Comparison of ENCODE assay signal across 9 mouse cellular contexts in the genomic region with DNA sequence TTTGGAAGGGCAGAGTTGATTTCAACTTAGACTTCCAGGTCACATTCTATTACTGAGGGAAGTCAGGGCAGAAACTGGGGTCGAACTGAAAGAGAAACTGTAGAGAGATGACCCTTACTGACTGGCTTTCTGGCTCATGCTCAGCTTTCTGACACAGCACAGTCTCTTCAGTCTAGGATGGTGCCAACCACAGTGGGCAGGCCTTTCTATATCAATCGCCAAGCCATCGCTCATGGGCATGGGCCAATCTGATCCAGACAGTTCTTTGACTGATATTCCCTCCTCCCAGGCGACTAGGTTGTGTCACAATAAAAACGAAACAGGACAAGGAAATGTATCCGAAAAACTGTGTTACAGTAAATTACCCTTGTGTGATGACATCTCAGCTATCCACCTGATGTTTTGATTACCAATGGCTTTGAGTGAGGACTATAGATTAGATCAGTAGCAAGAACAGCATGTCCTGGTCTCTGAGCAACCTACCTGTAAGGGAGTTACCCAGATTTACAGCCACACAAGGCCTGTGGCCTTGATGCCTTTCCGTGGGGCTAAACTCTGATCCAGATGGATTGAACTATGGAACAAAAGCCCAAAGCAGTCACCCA.
DNase-seq lines count a peak whose midpoint lies in the region; ATAC-seq and TF ChIP-seq lines count a peak whose summit lies in the region.
"Had no signal": no experiment of that assay in that cellular context is flagged by ENCODE, and none has a peak within 500 bp of the region (broad histone marks: within the 10 kb centered on the region; RNA-seq: fewer than 3 reads in every experiment).

No protein-coding gene starts in this region.

- peaks cover 5% of the 10 kb centered on the region; the same call in 1 of the 2 replicates for H3K4me1 ChIP-seq in hindbrain, embryonic 10.5 days (replicated peaks)
- no peaks in the 10 kb centered on the region for H3K4me1 ChIP-seq in hindbrain, embryonic 11.5 days (replicated peaks; ENCODE audit: control insufficient read depth, insufficient read depth, low read length)
- no peaks in the 10 kb centered on the region for H3K4me1 ChIP-seq in lung, postnatal 0 days (ENCODE audit: insufficient read depth, low read depth, low read length)
- peaks cover 6% of the 10 kb centered on the region for H3K4me1 ChIP-seq in midbrain, embryonic 14.5 days (ENCODE audit: control insufficient read depth, insufficient read depth, low read length)
- H3K4me1 ChIP-seq: limb, embryonic 10.5 days had no signal

- H3K4me2 ChIP-seq in hindbrain, embryonic 11.5 days (replicated peaks; ENCODE audit: low read depth, low read length), result no peak overlapping the region
- peak overlapping the region; percentile 36; the same call in 1 of the 2 replicates for H3K4me2 ChIP-seq in lung, postnatal 0 days (replicated peaks; ENCODE audit: low read depth, low read length)
- H3K4me2 ChIP-seq in midbrain, embryonic 14.5 days (ENCODE audit: low read length), result peak overlapping the region; percentile 42

- no peaks in the 10 kb centered on the region for H3K36me3 ChIP-seq in hindbrain, embryonic 10.5 days
- H3K36me3 ChIP-seq in hindbrain, embryonic 11.5 days (ENCODE audit: control insufficient read depth, insufficient read depth, low read length), result no peaks in the 10 kb centered on the region
- H3K36me3 ChIP-seq in lung, postnatal 0 days (ENCODE audit: insufficient read depth, low read length), result no peaks in the 10 kb centered on the region
- H3K36me3 ChIP-seq in midbrain, embryonic 14.5 days (ENCODE audit: control insufficient read depth, insufficient read depth, low read length), result no peaks in the 10 kb centered on the region
- H3K36me3 ChIP-seq: limb, embryonic 10.5 days had no signal

- no peak overlapping the region for H3K9ac ChIP-seq in hindbrain, embryonic 11.5 days (ENCODE audit: low read depth, low read length)
- H3K9ac ChIP-seq in lung, postnatal 0 days (replicated peaks; ENCODE audit: low read depth), result no peak overlapping the region
- H3K9ac ChIP-seq in midbrain, embryonic 14.5 days (replicated peaks; ENCODE audit: low read length), result no peak overlapping the region

- DNase-seq in cerebellum, postnatal 10 days, result peak; percentile 61 to 72
- DNase-seq in cerebellum, postnatal 36 days, result no peak
- no peak for DNase-seq in hindbrain, embryonic 10.5 days (ENCODE audit: low spot score)
- DNase-seq in hindbrain, embryonic 11.5 days (ENCODE audit: low spot score), result no peak
- no peak for DNase-seq in lung, postnatal 0 days (ENCODE audit: low spot score)
- no peak for DNase-seq in lung, postnatal 10 days
- no peak for DNase-seq in midbrain, embryonic 14.5 days
- DNase-seq in layer of hippocampus, adult 18-20 months (ENCODE audit: low spot score in 2 of 2), result no peak

- TF ChIP-seq CTCF in lung, postnatal 0 days (IDR thresholded peaks at IDR 0.05), result no peak

- TF ChIP-seq EP300 in lung, postnatal 0 days (IDR thresholded peaks at IDR 0.05), result no peak

- WGBS in hindbrain, embryonic 10.5 days, result 90% methylated on average over 7 of the region's 7 CpGs
- 88% methylated on average over 7 of the region's 7 CpGs for WGBS in hindbrain, embryonic 11.5 days
- 86% methylated on average over 7 of the region's 7 CpGs for WGBS in lung, postnatal 0 days
- 86% methylated on average over 7 of the region's 7 CpGs for WGBS in midbrain, embryonic 14.5 days

- H3K9me3 ChIP-seq in hindbrain, embryonic 10.5 days, result no peaks in the 10 kb centered on the region
- H3K9me3 ChIP-seq in hindbrain, embryonic 11.5 days (ENCODE audit: control insufficient read depth, low read length), result no peaks in the 10 kb centered on the region
- no peaks in the 10 kb centered on the region for H3K9me3 ChIP-seq in lung, postnatal 0 days (ENCODE audit: low read length)
- no peaks in the 10 kb centered on the region for H3K9me3 ChIP-seq in midbrain, embryonic 14.5 days (ENCODE audit: control insufficient read depth, low read length)
- H3K9me3 ChIP-seq: limb, embryonic 10.5 days had no signal

- H3K4me3 ChIP-seq in hindbrain, embryonic 10.5 days, result no peak overlapping the region
- no peak overlapping the region for H3K4me3 ChIP-seq in hindbrain, embryonic 11.5 days (ENCODE audit: low read depth, low read length)
- no peak overlapping the region for H3K4me3 ChIP-seq in lung, postnatal 0 days (ENCODE audit: low read depth, low read length)
- no peak overlapping the region for H3K4me3 ChIP-seq in midbrain, embryonic 14.5 days (replicated peaks; ENCODE audit: low read depth, low read length)
- H3K4me3 ChIP-seq: limb, embryonic 10.5 days had no signal

- no peaks in the 10 kb centered on the region for H3K27me3 ChIP-seq in hindbrain, embryonic 10.5 days (ENCODE audit: insufficient read depth, poor library complexity, severe bottlenecking)
- H3K27me3 ChIP-seq in hindbrain, embryonic 11.5 days (ENCODE audit: control insufficient read depth, insufficient read depth, low read length), result no peaks in the 10 kb centered on the region
- H3K27me3 ChIP-seq in lung, postnatal 0 days (replicated peaks; ENCODE audit: insufficient read depth, low read length), result no peaks in the 10 kb centered on the region
- H3K27me3 ChIP-seq in midbrain, embryonic 14.5 days (ENCODE audit: control insufficient read depth, insufficient read depth, low read length), result no peaks in the 10 kb centered on the region

- H3K27ac ChIP-seq in hindbrain, embryonic 10.5 days, result peak overlapping the region; percentile 35; the same call in 1 of the 2 replicates
- no peak overlapping the region for H3K27ac ChIP-seq in hindbrain, embryonic 11.5 days (ENCODE audit: low read depth, low read length)
- peak overlapping the region; percentile 22; the same call in 1 of the 2 replicates for H3K27ac ChIP-seq in lung, postnatal 0 days (ENCODE audit: low read length)
- H3K27ac ChIP-seq in midbrain, embryonic 14.5 days (replicated peaks; ENCODE audit: low read depth, low read length), result no peak overlapping the region
- H3K27ac ChIP-seq: limb, embryonic 10.5 days had no signal

- no peak for ATAC-seq in hindbrain, embryonic 11.5 days (ENCODE audit: low FRiP score)
- no peak; the same call in 1 of the 2 replicates for ATAC-seq in lung, postnatal 0 days
- peak; percentile 29; the same call in 1 of the 2 replicates for ATAC-seq in midbrain, embryonic 14.5 days (ENCODE audit: low FRiP score, low TSS enrichment)

Comparison
In these comparisons a context has a peak if more than half of its experiments do, and no peak if none do; other contexts are left out.
1. DNase-seq: peak in cerebellum, postnatal 10 days (2 of 2); none in cerebellum, postnatal 36 days (0 of 2), hindbrain, embryonic 10.5 days (single experiment), hindbrain, embryonic 11.5 days (single experiment), lung, postnatal 0 days (single experiment), lung, postnatal 10 days (single experiment), midbrain, embryonic 14.5 days (single experiment) and layer of hippocampus, adult 18-20 months (0 of 2).
2. H3K27ac ChIP-seq: peak in hindbrain, embryonic 10.5 days (single experiment) and lung, postnatal 0 days (single experiment); none in hindbrain, embryonic 11.5 days (single experiment) and midbrain, embryonic 14.5 days (single experiment).